Mouse (Mus musculus): ENCODE data around the gene Sval1. TPM values are rescaled to one million over a fixed set of nuclear protein-coding genes. Genes with fewer than 3 reads are reported as not detected.

Sval1 gene
- not detected in 2 replicates for polyA plus RNA-seq (2015; fragmentation: Nextera tagmentation; extraction: Ambion mirVana)

DNA sequence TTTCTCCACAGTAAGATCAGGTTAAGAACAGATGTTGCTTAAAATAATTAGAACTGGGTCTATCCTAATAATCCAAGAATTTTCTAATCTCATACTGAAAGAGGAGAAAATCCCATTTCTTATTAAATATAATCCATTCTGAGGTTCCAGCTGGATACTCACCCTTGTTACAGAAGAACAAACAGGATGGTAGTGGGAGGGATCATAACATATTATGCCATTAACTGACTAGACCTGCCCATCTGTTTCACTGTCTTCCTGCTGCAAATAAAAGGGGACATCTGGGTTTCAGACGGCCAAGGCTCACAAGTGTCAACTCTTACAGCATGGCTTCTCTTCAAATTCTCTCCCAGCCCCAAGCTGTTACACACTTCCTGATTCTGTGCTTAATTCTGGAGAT lies at the start of gene Sval1:
TSS of gene Sval1 (plus strand) at position 301 of the 400 bp plus-strand sequence.
- no peaks in the 10 kb centered on the region for H3K4me1 ChIP-seq (ENCODE audit: control insufficient read depth, insufficient read depth, low read length)
- no peak within 1 kb of the TSS for H3K27ac ChIP-seq (ENCODE audit: low read length)
- no peak for ATAC-seq
- no peaks in the 10 kb centered on the region for H3K27me3 ChIP-seq (ENCODE audit: control insufficient read depth, insufficient read depth, low read depth, low read length)
- WGBS: 73% methylated on average over 1 of the region's 1 CpGs
- H3K4me3 ChIP-seq (ENCODE audit: low read depth, low read length): no peak within 1 kb of the TSS
- H3K36me3 ChIP-seq (ENCODE audit: control insufficient read depth, insufficient read depth, low read length): no peaks in the 10 kb centered on the region
- no peaks in the 10 kb centered on the region for H3K9me3 ChIP-seq (replicated peaks; ENCODE audit: control insufficient read depth, low read length, poor library complexity, severe bottlenecking)
- H3K9ac ChIP-seq (ENCODE audit: low read depth, low read length): no peak within 1 kb of the TSS
- no peak within 1 kb of the TSS for H3K4me2 ChIP-seq (ENCODE audit: low read length)

DNA sequence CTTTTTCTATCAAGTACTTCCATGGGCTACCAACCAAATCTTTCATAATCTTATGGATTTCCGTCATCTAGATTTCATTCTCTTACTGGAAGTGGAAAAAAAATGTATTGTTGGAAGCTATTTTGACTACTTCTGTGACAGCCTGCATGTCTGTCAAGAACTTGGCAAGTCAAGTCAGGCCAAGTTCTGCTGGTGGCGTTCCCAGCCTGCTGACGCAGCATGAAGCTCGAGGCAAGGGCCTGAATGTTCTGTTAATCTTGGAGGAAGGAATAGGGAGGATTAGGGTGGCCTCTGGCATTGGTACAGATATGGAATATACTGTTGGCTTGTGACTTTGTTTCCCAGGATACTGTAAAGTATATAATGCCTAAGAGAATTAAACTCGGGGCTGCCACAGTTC lies 39.8 kb upstream of the Sval1 start:
- H3K4me2 ChIP-seq (ENCODE audit: low read length): no peak overlapping the region
- H3K9me3 ChIP-seq (replicated peaks; ENCODE audit: control insufficient read depth, low read length, poor library complexity, severe bottlenecking): no peaks in the 10 kb centered on the region
- ATAC-seq: no peak
- H3K27ac ChIP-seq (ENCODE audit: low read length): no peak overlapping the region
- H3K9ac ChIP-seq (ENCODE audit: low read depth, low read length): no peak overlapping the region
- H3K27me3 ChIP-seq (ENCODE audit: control insufficient read depth, insufficient read depth, low read depth, low read length): no peaks in the 10 kb centered on the region
- no peaks in the 10 kb centered on the region for H3K36me3 ChIP-seq (ENCODE audit: control insufficient read depth, insufficient read depth, low read length)
- no peaks in the 10 kb centered on the region for H3K4me1 ChIP-seq (ENCODE audit: control insufficient read depth, insufficient read depth, low read length)
- H3K4me3 ChIP-seq (ENCODE audit: low read depth, low read length): no peak overlapping the region
- 91% methylated on average over 5 of the region's 5 CpGs for WGBS

DNA sequence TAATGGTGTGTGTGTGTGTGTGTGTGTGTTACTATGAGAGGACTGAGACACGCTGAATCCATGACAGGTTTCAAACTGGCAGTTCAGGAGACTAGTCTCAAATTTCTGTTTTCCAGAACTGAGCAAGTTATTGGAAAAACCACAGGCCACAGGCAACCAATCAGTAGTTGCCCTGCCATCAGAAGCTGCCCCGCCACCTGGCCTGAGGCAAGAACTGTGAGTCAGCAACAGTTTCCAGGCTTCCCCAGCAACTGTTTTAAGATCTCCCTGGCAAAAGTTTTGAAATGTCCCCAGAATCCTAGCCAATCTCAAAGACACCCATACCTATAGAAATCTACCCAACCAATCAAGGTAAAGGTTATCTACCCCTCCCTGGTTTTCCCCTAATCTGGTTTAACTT lies 36.5 kb upstream of the Sval1 start:
- Histone ChIP-seq H3K4me1 (ENCODE audit: control insufficient read depth, insufficient read depth, low read length) (no peaks in the 10 kb centered on the region), H3K4me3 (ENCODE audit: low read depth, low read length) (no peak overlapping the region), H3K9me3 (replicated peaks; ENCODE audit: control insufficient read depth, low read length, poor library complexity, severe bottlenecking) (no peaks in the 10 kb centered on the region), H3K4me2 (ENCODE audit: low read length) (no peak overlapping the region), H3K27me3 (ENCODE audit: control insufficient read depth, insufficient read depth, low read depth, low read length) (no peaks in the 10 kb centered on the region), H3K27ac (ENCODE audit: low read length) (no peak overlapping the region), H3K9ac (ENCODE audit: low read depth, low read length) (no peak overlapping the region), H3K36me3 (ENCODE audit: control insufficient read depth, insufficient read depth, low read length) (no peaks in the 10 kb centered on the region)
- no peak for ATAC-seq
- WGBS: 93% methylated on average over 2 of the region's 2 CpGs

DNA sequence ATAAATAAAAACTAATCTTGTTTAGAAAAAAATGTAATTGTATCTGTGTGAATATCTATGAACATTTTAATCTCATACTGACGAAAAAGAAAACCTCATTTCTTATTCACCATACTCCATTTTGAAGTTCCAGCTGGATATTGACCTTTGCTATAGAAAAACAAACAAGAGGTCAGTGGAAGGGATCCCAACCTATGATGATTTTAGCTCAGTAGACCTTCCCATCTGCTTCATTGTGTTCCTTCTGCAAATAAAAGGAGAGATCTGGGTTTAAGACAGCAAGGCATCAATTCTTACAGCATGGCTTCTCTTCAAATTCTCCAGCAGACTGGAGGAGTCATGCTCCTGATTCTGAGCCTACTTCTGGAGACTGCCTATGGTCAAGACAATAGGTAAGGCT lies 16.4 kb downstream of the Sval1 start, which contains the start of gene Sval3:
TSS of gene Sval3 (plus strand) at position 301 of the 400 bp plus-strand sequence.
- WGBS: 69% methylated on average over 1 of the region's 1 CpGs
- Histone ChIP-seq H3K4me2 (ENCODE audit: low read length) (no peak within 1 kb of the TSS), H3K4me1 (ENCODE audit: control insufficient read depth, insufficient read depth, low read length) (no peaks in the 10 kb centered on the region), H3K9me3 (replicated peaks; ENCODE audit: control insufficient read depth, low read length, poor library complexity, severe bottlenecking) (no peaks in the 10 kb centered on the region), H3K9ac (ENCODE audit: low read depth, low read length) (no peak within 1 kb of the TSS), H3K4me3 (ENCODE audit: low read depth, low read length) (no peak within 1 kb of the TSS), H3K36me3 (ENCODE audit: control insufficient read depth, insufficient read depth, low read length) (no peaks in the 10 kb centered on the region), H3K27me3 (ENCODE audit: control insufficient read depth, insufficient read depth, low read depth, low read length) (no peaks in the 10 kb centered on the region), H3K27ac (ENCODE audit: low read length) (no peak within 1 kb of the TSS)
- no peak for ATAC-seq

Other genes with a start within 250 kb of the Sval1 start
- gene Kel, start 247.3 kb upstream of the Sval1 start, polyA plus RNA-seq (2015; fragmentation: Nextera tagmentation; extraction: Ambion mirVana): 0.29 TPM in 1 of 2 replicates, not detected in the other
- gene Olfr459, start 176.5 kb upstream of the Sval1 start, polyA plus RNA-seq (2015; fragmentation: Nextera tagmentation; extraction: Ambion mirVana): not detected in 2 replicates
- not detected in 2 replicates for gene Pip, start 104.1 kb upstream of the Sval1 start, polyA plus RNA-seq (2015; fragmentation: Nextera tagmentation; extraction: Ambion mirVana)
- gene Sval2, start 98.6 kb upstream of the Sval1 start, polyA plus RNA-seq (2015; fragmentation: Nextera tagmentation; extraction: Ambion mirVana): not detected in 2 replicates
- not detected in 2 replicates for gene Sval3, start 16.5 kb downstream of the Sval1 start, polyA plus RNA-seq (2015; fragmentation: Nextera tagmentation; extraction: Ambion mirVana)
- gene Sva, start 86.8 kb downstream of the Sval1 start, polyA plus RNA-seq (2015; fragmentation: Nextera tagmentation; extraction: Ambion mirVana): not detected in 2 replicates
- gene Tas2r139, start 189.3 kb downstream of the Sval1 start, polyA plus RNA-seq (2015; fragmentation: Nextera tagmentation; extraction: Ambion mirVana): not detected in 2 replicates